Comparison of ENCODE assay signal across 10 mouse cellular contexts in the genomic region with DNA sequence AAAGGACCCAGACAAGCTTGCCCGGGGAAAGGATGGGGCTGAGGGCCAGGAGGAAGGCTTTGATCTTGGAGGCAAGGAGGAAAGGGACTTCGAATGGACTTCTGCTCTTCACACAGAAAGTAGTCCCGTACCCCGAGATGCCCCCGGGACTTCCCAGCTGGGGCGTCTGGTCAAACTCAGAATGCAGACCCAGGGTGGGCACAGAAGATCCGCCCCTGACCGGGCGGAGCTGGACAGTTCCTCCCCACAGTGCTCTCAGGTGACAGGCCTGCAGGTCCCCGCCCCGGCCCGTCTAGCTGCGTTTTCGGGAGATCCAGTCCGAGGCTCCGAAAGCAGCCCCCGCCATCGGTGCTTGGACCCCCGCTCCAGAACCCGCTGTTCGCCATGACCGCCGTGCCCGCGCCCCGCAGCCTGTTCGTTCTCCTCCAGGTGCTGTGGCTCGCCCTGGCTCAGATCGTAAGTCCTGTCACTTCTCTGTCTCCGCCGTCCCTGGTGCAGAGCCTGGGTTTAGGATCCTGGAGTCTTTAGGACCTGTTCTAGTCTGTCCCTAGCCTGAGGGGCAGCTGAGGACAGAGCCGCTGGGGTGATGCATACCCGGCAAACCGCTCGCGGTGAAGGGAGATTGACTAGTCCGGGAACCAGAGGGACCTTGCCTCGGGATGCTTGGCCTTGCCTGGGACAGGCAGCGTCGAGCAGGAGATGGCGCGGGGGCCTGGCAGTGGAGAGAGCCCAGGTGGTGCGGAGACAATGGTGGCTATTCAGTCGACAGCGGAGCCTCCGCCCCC. TPM values are rescaled to one million over a fixed set of nuclear protein-coding genes. Genes with fewer than 3 reads are reported as not detected.
DNase-seq lines count a peak whose midpoint lies in the region; ATAC-seq and TF ChIP-seq lines count a peak whose summit lies in the region.
"Had no signal": no experiment of that assay in that cellular context is flagged by ENCODE, and none has a peak within 500 bp of the region (broad histone marks: within the 10 kb centered on the region; RNA-seq: fewer than 3 reads in every experiment).

A gene (plus strand): TSS at position 55 of the 785 bp plus-strand sequence.

- H3K4me2 ChIP-seq in embryonic facial prominence, embryonic 14.5 days (ENCODE audit: low read depth, low read length) = peak within 1 kb of the TSS; percentile 75
- H3K4me2 ChIP-seq in intestine, embryonic 14.5 days (ENCODE audit: low read length) = peak within 1 kb of the TSS; percentile 79
- H3K4me2 ChIP-seq in neural tube, embryonic 11.5 days (ENCODE audit: low read depth) = peak within 1 kb of the TSS; percentile 68

- no peak for TF ChIP-seq CTCF in E14TG2a.4 (conservative IDR thresholded peaks at IDR 0.05; ENCODE audit: low read length)

- H3K27me3 ChIP-seq in E14TG2a.4 (ENCODE audit: insufficient read depth, low read length) = peaks cover 31% of the 10 kb centered on the region
- H3K27me3 ChIP-seq in embryonic facial prominence, embryonic 14.5 days (replicated peaks; ENCODE audit: control insufficient read depth, insufficient read depth, low read length) = 0 out of 2 replicates have a peak, but pooled peaks cover 10% of the 10 kb centered on the region
- H3K27me3 ChIP-seq in intestine, embryonic 14.5 days (replicated peaks; ENCODE audit: control insufficient read depth, insufficient read depth, low read length) = peaks cover 12% of the 10 kb centered on the region; the same call in 1 of the 2 replicates
- H3K27me3 ChIP-seq in neural tube, embryonic 11.5 days (ENCODE audit: control insufficient read depth, insufficient read depth, low read length) = peaks cover 12% of the 10 kb centered on the region

- no peaks in the 10 kb centered on the region for H3K9me3 ChIP-seq in E14TG2a.4 (ENCODE audit: low read length)
- H3K9me3 ChIP-seq in embryonic facial prominence, embryonic 14.5 days (ENCODE audit: control insufficient read depth, low read length) = no peaks in the 10 kb centered on the region
- no peaks in the 10 kb centered on the region for H3K9me3 ChIP-seq in intestine, embryonic 14.5 days (ENCODE audit: control insufficient read depth, low read length)
- H3K9me3 ChIP-seq in neural tube, embryonic 11.5 days (ENCODE audit: control insufficient read depth, low read length) = no peaks in the 10 kb centered on the region
- H3K9me3 ChIP-seq: G1E had no signal

- intact Hi-C loops in gastrocnemius, postnatal 36 days (cut with DNase I) = no loop called here

- DNase-seq in gastrocnemius, postnatal 10 days = peak; percentile 35
- no peak for DNase-seq in gastrocnemius, postnatal 36 days
- no peak for DNase-seq in embryonic facial prominence, embryonic 14.5 days (ENCODE audit: low spot score)
- DNase-seq in intestine, embryonic 14.5 days (ENCODE audit: low spot score) = peak; percentile 73
- peak; percentile 59 for DNase-seq in neural tube, embryonic 11.5 days (ENCODE audit: low spot score)
- no peak for DNase-seq in right cerebral cortex, adult 18-20 months
- DNase-seq in spleen, adult 12 weeks (ENCODE audit: low spot score) = no peak

- H3K4me1 ChIP-seq in E14TG2a.4 (replicated peaks; ENCODE audit: low read depth, low read length) = peaks cover 55% of the 10 kb centered on the region
- peaks cover 14% of the 10 kb centered on the region for H3K4me1 ChIP-seq in embryonic facial prominence, embryonic 14.5 days (ENCODE audit: control insufficient read depth, insufficient read depth, low read length)
- H3K4me1 ChIP-seq in intestine, embryonic 14.5 days (replicated peaks; ENCODE audit: control insufficient read depth, insufficient read depth, low read length) = peaks cover 30% of the 10 kb centered on the region
- peaks cover 16% of the 10 kb centered on the region for H3K4me1 ChIP-seq in neural tube, embryonic 11.5 days (ENCODE audit: control insufficient read depth, insufficient read depth, low read length)

- peak; percentile 8; the same call in 1 of the 2 replicates for ATAC-seq in embryonic facial prominence, embryonic 14.5 days (ENCODE audit: low read depth)
- ATAC-seq in intestine, embryonic 14.5 days (replicated peaks; ENCODE audit: low FRiP score, low TSS enrichment, low read depth) = no peak
- 0 out of 2 replicates have a peak, but pooled peaks have one; percentile 18 for ATAC-seq in neural tube, embryonic 11.5 days (ENCODE audit: insufficient read depth, low FRiP score, low TSS enrichment)

- H3K27ac ChIP-seq in embryonic facial prominence, embryonic 14.5 days (replicated peaks; ENCODE audit: low read depth, low read length) = peak within 1 kb of the TSS; percentile 72
- H3K27ac ChIP-seq in intestine, embryonic 14.5 days (ENCODE audit: low read depth) = no peak within 1 kb of the TSS
- H3K27ac ChIP-seq in neural tube, embryonic 11.5 days (ENCODE audit: low read depth, low read length) = peak within 1 kb of the TSS; percentile 17; the same call in 1 of the 2 replicates

- 4% methylated on average over 34 of the region's 46 CpGs for WGBS in embryonic facial prominence, embryonic 14.5 days
- WGBS in intestine, embryonic 14.5 days = 3% methylated on average over 46 of the region's 46 CpGs
- 3% methylated on average over 46 of the region's 46 CpGs for WGBS in neural tube, embryonic 11.5 days

- H3K36me3 ChIP-seq in E14TG2a.4 (ENCODE audit: insufficient read depth, low read length) = no peaks in the 10 kb centered on the region
- H3K36me3 ChIP-seq in embryonic facial prominence, embryonic 14.5 days (ENCODE audit: control insufficient read depth, insufficient read depth, low read length) = 0 out of 2 replicates have a peak, but pooled peaks cover 7% of the 10 kb centered on the region
- no peaks in the 10 kb centered on the region for H3K36me3 ChIP-seq in intestine, embryonic 14.5 days (ENCODE audit: control insufficient read depth, insufficient read depth, low read length)
- H3K36me3 ChIP-seq in neural tube, embryonic 11.5 days (ENCODE audit: control insufficient read depth, insufficient read depth, low read length) = no peaks in the 10 kb centered on the region
- H3K36me3 ChIP-seq: G1E had no signal

- peak within 1 kb of the TSS; percentile 68 for H3K9ac ChIP-seq in embryonic facial prominence, embryonic 14.5 days (ENCODE audit: low read depth, low read length)
- peak within 1 kb of the TSS; percentile 55 for H3K9ac ChIP-seq in intestine, embryonic 14.5 days (ENCODE audit: low read length)
- peak within 1 kb of the TSS; percentile 64 for H3K9ac ChIP-seq in neural tube, embryonic 11.5 days (ENCODE audit: low read length)

- H3K4me3 ChIP-seq in E14TG2a.4 (replicated peaks; ENCODE audit: low read length) = peak within 1 kb of the TSS; percentile 80
- H3K4me3 ChIP-seq in embryonic facial prominence, embryonic 14.5 days (ENCODE audit: low read depth, low read length) = peak within 1 kb of the TSS; percentile 52
- H3K4me3 ChIP-seq in intestine, embryonic 14.5 days (ENCODE audit: low read depth, low read length) = peak within 1 kb of the TSS; percentile 48
- peak within 1 kb of the TSS; percentile 37 for H3K4me3 ChIP-seq in neural tube, embryonic 11.5 days (ENCODE audit: low read depth, low read length)

RNA-seq across cellular contexts. Expression of the gene that starts here (rescaled TPM):
- 1 to 10 TPM; 1.5 to 2.1 TPM for total RNA-seq in gastrocnemius, postnatal 10 days (2021)
- total RNA-seq in gastrocnemius, postnatal 36 days (2021) = under 1 TPM; 0.23 to 0.54 TPM
- 46.4 and 71.1 TPM in 2 replicates for polyA plus RNA-seq in embryonic facial prominence, embryonic 14.5 days (2014; fragmentation: Nextera tagmentation; extraction: Ambion mirVana)
- 7.7 and 8.6 TPM in 2 replicates for polyA plus RNA-seq in intestine, embryonic 14.5 days (2014; fragmentation: Nextera tagmentation; extraction: Ambion mirVana)
- 8.4 and 8.5 TPM in 2 replicates for polyA plus RNA-seq in neural tube, embryonic 11.5 days (2014; fragmentation: Nextera tagmentation; extraction: Ambion mirVana)
- total RNA-seq: G1E; hematopoietic stem cell, adult 5-6 weeks had no signal
- polyA plus RNA-seq: G1E had no signal

Comparison
In these comparisons a context has a peak if more than half of its experiments do, and no peak if none do; other contexts are left out.
1. DNase-seq: peak in gastrocnemius, postnatal 10 days (single experiment), intestine, embryonic 14.5 days (single experiment) and neural tube, embryonic 11.5 days (single experiment); none in gastrocnemius, postnatal 36 days (0 of 2), embryonic facial prominence, embryonic 14.5 days (single experiment), right cerebral cortex, adult 18-20 months (single experiment) and spleen, adult 12 weeks (single experiment).
2. Peak in every context shown above with its lines, with median percentiles within 50 percentile points of each other: H3K4me3 ChIP-seq, H3K4me2 ChIP-seq and H3K9ac ChIP-seq.